Mouse (Mus musculus): ENCODE measurements at regions not wholly inside any gene's neighbourhood (a gene's known extent, or its start where the extent isn't known, plus 50 kb on each side); places are given as distances from the start of the nearest gene placed in this dataset.

- no peak for ATAC-seq (ENCODE audit: insufficient number of reproducible peaks, insufficient read depth, low FRiP score, low read depth)
- Histone ChIP-seq H3K27me3 (ENCODE audit: control insufficient read depth, insufficient read depth, low read length) (no peaks in the 10 kb centered on the region), H3K27ac (replicated peaks in 1 of 2; ENCODE audit: control insufficient read depth in 1 of 2, insufficient read depth in 1 of 2, low read depth in 2 of 2, low read length in 2 of 2) (peak overlapping the region; percentile 30 to 41; a peak in 3 of 4 replicates), H3K9me3 (ENCODE audit: control insufficient read depth, low read length) (no peaks in the 10 kb centered on the region), H3K4me2 (ENCODE audit: low read length) (no peak overlapping the region), H3K4me3 (ENCODE audit: control insufficient read depth in 1 of 2, insufficient read depth in 1 of 2, low read depth in 1 of 2, low read length in 2 of 2) (no peak overlapping the region), H3K4me1 (ENCODE audit: control insufficient read depth in 2 of 2, insufficient read depth in 2 of 2, low read length in 2 of 2) (peaks cover 8 to 14% of the 10 kb centered on the region in 2 experiments), H3K36me3 (ENCODE audit: control insufficient read depth, insufficient read depth, low read length) (no peaks in the 10 kb centered on the region), H3K9ac (ENCODE audit: low read length) (no peak overlapping the region)
- 50% methylated on average over 7 of the region's 7 CpGs for WGBS
Measured at GRCm38 (mm10) chr1:157019892-157020291, 80.5 kb upstream of the Ralgps2 start.

GRCm38 (mm10) chr1:157018726-157019125 is 79.3 kb upstream of the Ralgps2 start:
- peaks cover 12 to 17% of the 10 kb centered on the region in 2 experiments for H3K4me1 ChIP-seq (ENCODE audit: control insufficient read depth in 2 of 2, insufficient read depth in 2 of 2, low read length in 2 of 2)
- H3K9me3 ChIP-seq (ENCODE audit: control insufficient read depth, low read length): no peaks in the 10 kb centered on the region
- H3K4me3 ChIP-seq (ENCODE audit: control insufficient read depth in 1 of 2, insufficient read depth in 1 of 2, low read depth in 1 of 2, low read length in 2 of 2): no peak overlapping the region
- WGBS: 73% methylated on average over 2 of the region's 2 CpGs
- no peak overlapping the region for H3K9ac ChIP-seq (ENCODE audit: low read length)
- H3K36me3 ChIP-seq (ENCODE audit: control insufficient read depth, insufficient read depth, low read length): no peaks in the 10 kb centered on the region
- ATAC-seq (ENCODE audit: insufficient number of reproducible peaks, insufficient read depth, low FRiP score, low read depth): no peak
- no peaks in the 10 kb centered on the region for H3K27me3 ChIP-seq (ENCODE audit: control insufficient read depth, insufficient read depth, low read length)
- H3K27ac ChIP-seq (replicated peaks in 1 of 2; ENCODE audit: control insufficient read depth in 1 of 2, insufficient read depth in 1 of 2, low read depth in 2 of 2, low read length in 2 of 2): no peak overlapping the region
- no peak overlapping the region for H3K4me2 ChIP-seq (ENCODE audit: low read length)

- Histone ChIP-seq H3K4me1 (ENCODE audit: control insufficient read depth in 2 of 2, insufficient read depth in 2 of 2, low read length in 2 of 2) (peaks cover 17 to 23% of the 10 kb centered on the region in 2 experiments), H3K27ac (replicated peaks in 1 of 2; ENCODE audit: control insufficient read depth in 1 of 2, insufficient read depth in 1 of 2, low read depth in 2 of 2, low read length in 2 of 2) (0 out of 4 replicates have a peak overlapping the region, but pooled peaks of 1 of the 2 experiments have one; percentile 7), H3K9ac (ENCODE audit: low read length) (no peak overlapping the region), H3K36me3 (ENCODE audit: control insufficient read depth, insufficient read depth, low read length) (no peaks in the 10 kb centered on the region), H3K4me2 (ENCODE audit: low read length) (no peak overlapping the region), H3K27me3 (ENCODE audit: control insufficient read depth, insufficient read depth, low read length) (no peaks in the 10 kb centered on the region), H3K9me3 (ENCODE audit: control insufficient read depth, low read length) (no peaks in the 10 kb centered on the region), H3K4me3 (ENCODE audit: control insufficient read depth in 1 of 2, insufficient read depth in 1 of 2, low read depth in 1 of 2, low read length in 2 of 2) (no peak overlapping the region)
- no peak for ATAC-seq (ENCODE audit: insufficient number of reproducible peaks, insufficient read depth, low FRiP score, low read depth)
- WGBS: 79% methylated on average over 13 of the region's 13 CpGs
Measured at GRCm38 (mm10) chr1:157017198-157017994, 78.0 kb upstream of the Ralgps2 start.

GRCm38 (mm10) chr1:157016625-157017024 is 77.2 kb upstream of the Ralgps2 start:
- Histone ChIP-seq H3K36me3 (ENCODE audit: control insufficient read depth, insufficient read depth, low read length) (no peaks in the 10 kb centered on the region), H3K27ac (replicated peaks in 1 of 2; ENCODE audit: control insufficient read depth in 1 of 2, insufficient read depth in 1 of 2, low read depth in 2 of 2, low read length in 2 of 2) (0 out of 4 replicates have a peak overlapping the region, but pooled peaks of 1 of the 2 experiments have one; percentile 7), H3K27me3 (ENCODE audit: control insufficient read depth, insufficient read depth, low read length) (no peaks in the 10 kb centered on the region), H3K9me3 (ENCODE audit: control insufficient read depth, low read length) (no peaks in the 10 kb centered on the region), H3K4me1 (ENCODE audit: control insufficient read depth in 2 of 2, insufficient read depth in 2 of 2, low read length in 2 of 2) (peaks cover 17 to 23% of the 10 kb centered on the region in 2 experiments), H3K4me3 (ENCODE audit: control insufficient read depth in 1 of 2, insufficient read depth in 1 of 2, low read depth in 1 of 2, low read length in 2 of 2) (no peak overlapping the region), H3K9ac (ENCODE audit: low read length) (no peak overlapping the region), H3K4me2 (ENCODE audit: low read length) (no peak overlapping the region)
- ATAC-seq (ENCODE audit: insufficient number of reproducible peaks, insufficient read depth, low FRiP score, low read depth): no peak
- WGBS: 56% methylated on average over 8 of the region's 8 CpGs

GRCm38 (mm10) chr1:157014532-157015497 is 75.4 kb upstream of the Ralgps2 start:
- Histone ChIP-seq H3K9me3 (ENCODE audit: control insufficient read depth, low read length) (no peaks in the 10 kb centered on the region), H3K4me3 (ENCODE audit: control insufficient read depth in 1 of 2, insufficient read depth in 1 of 2, low read depth in 1 of 2, low read length in 2 of 2) (no peak overlapping the region), H3K27me3 (ENCODE audit: control insufficient read depth, insufficient read depth, low read length) (no peaks in the 10 kb centered on the region), H3K4me1 (ENCODE audit: control insufficient read depth in 2 of 2, insufficient read depth in 2 of 2, low read length in 2 of 2) (peaks cover 13% of the 10 kb centered on the region in 2 experiments), H3K9ac (ENCODE audit: low read length) (no peak overlapping the region), H3K4me2 (ENCODE audit: low read length) (no peak overlapping the region), H3K36me3 (ENCODE audit: control insufficient read depth, insufficient read depth, low read length) (no peaks in the 10 kb centered on the region), H3K27ac (replicated peaks in 1 of 2; ENCODE audit: control insufficient read depth in 1 of 2, insufficient read depth in 1 of 2, low read depth in 2 of 2, low read length in 2 of 2) (no peak overlapping the region)
- 80% methylated on average over 17 of the region's 17 CpGs for WGBS
- peak; percentile 35; the same call in 1 of the 2 replicates for ATAC-seq (ENCODE audit: insufficient number of reproducible peaks, insufficient read depth, low FRiP score, low read depth)

DNA sequence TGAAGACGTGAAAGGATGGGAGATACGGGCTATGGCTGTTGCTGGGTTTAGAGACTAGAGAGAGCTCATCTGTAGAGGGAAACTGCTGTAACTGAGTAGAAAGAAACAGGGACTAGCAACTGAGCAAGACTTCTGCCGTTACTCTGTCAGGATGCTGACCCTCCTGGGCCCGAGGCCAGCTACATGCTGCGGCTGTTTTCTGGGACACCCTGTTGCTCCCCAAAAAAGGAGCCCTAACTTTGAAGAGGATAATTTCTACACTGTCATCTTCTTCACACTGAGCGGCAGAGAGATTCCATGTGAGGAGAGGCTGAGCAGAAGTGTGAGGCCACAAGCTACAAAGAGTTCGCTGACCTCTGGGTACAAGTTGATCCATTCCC is 74.2 kb upstream of the Ralgps2 start:
- H3K27me3 ChIP-seq (ENCODE audit: control insufficient read depth, insufficient read depth, low read length): no peaks in the 10 kb centered on the region
- no peaks in the 10 kb centered on the region for H3K9me3 ChIP-seq (ENCODE audit: control insufficient read depth, low read length)
- no peak overlapping the region for H3K4me2 ChIP-seq (ENCODE audit: low read length)
- WGBS: 58% methylated on average over 7 of the region's 7 CpGs
- peaks cover 16 to 17% of the 10 kb centered on the region in 2 experiments for H3K4me1 ChIP-seq (ENCODE audit: control insufficient read depth in 2 of 2, insufficient read depth in 2 of 2, low read length in 2 of 2)
- no peaks in the 10 kb centered on the region for H3K36me3 ChIP-seq (ENCODE audit: control insufficient read depth, insufficient read depth, low read length)
- H3K9ac ChIP-seq (ENCODE audit: low read length): no peak overlapping the region
- ATAC-seq (ENCODE audit: insufficient number of reproducible peaks, insufficient read depth, low FRiP score, low read depth): no peak
- no peak overlapping the region for H3K4me3 ChIP-seq (ENCODE audit: control insufficient read depth in 1 of 2, insufficient read depth in 1 of 2, low read depth in 1 of 2, low read length in 2 of 2)
- H3K27ac ChIP-seq (replicated peaks in 1 of 2; ENCODE audit: control insufficient read depth in 1 of 2, insufficient read depth in 1 of 2, low read depth in 2 of 2, low read length in 2 of 2): no peak overlapping the region; a peak in 1 of 4 replicates

GRCm38 (mm10) chr1:157012950-157013668 is 73.7 kb upstream of the Ralgps2 start:
- WGBS: 78% methylated on average over 7 of the region's 7 CpGs
- no peak overlapping the region for H3K9ac ChIP-seq (ENCODE audit: low read length)

More at GRCm38 (mm10) chr1:157012950-157013668, 73.7 kb upstream of the Ralgps2 start:
- Histone ChIP-seq H3K36me3 (ENCODE audit: control insufficient read depth, insufficient read depth, low read length) (no peaks in the 10 kb centered on the region), H3K27me3 (ENCODE audit: control insufficient read depth, insufficient read depth, low read length) (no peaks in the 10 kb centered on the region), H3K4me1 (ENCODE audit: control insufficient read depth in 2 of 2, insufficient read depth in 2 of 2, low read length in 2 of 2) (peaks cover 20 to 22% of the 10 kb centered on the region in 2 experiments), H3K4me3 (ENCODE audit: control insufficient read depth in 1 of 2, insufficient read depth in 1 of 2, low read depth in 1 of 2, low read length in 2 of 2) (no peak overlapping the region), H3K9me3 (ENCODE audit: control insufficient read depth, low read length) (no peaks in the 10 kb centered on the region), H3K27ac (replicated peaks in 1 of 2; ENCODE audit: control insufficient read depth in 1 of 2, insufficient read depth in 1 of 2, low read depth in 2 of 2, low read length in 2 of 2) (no peak overlapping the region; a peak in 1 of 4 replicates), H3K4me2 (ENCODE audit: low read length) (no peak overlapping the region)
- no peak for ATAC-seq (ENCODE audit: insufficient number of reproducible peaks, insufficient read depth, low FRiP score, low read depth)
